Mouse (Mus musculus) c-Kit-negative CD71-positive TER-119-positive erythroid progenitor cells, embryonic 14.5 days (primary cell): ENCODE data around the gene Cacna1i.

Experiments
- DNase-seq: peaks from one replicate; pipeline ENCODE4 v3.0.0-alpha.2; 2013; ENCODE audit warnings: low read depth, low spot score

Gene Cacna1i

GRCm38 (mm10) chr15:80401387-80401898, 114.4 kb downstream of the Cacna1i start:
- no peak for DNase-seq

DNA sequence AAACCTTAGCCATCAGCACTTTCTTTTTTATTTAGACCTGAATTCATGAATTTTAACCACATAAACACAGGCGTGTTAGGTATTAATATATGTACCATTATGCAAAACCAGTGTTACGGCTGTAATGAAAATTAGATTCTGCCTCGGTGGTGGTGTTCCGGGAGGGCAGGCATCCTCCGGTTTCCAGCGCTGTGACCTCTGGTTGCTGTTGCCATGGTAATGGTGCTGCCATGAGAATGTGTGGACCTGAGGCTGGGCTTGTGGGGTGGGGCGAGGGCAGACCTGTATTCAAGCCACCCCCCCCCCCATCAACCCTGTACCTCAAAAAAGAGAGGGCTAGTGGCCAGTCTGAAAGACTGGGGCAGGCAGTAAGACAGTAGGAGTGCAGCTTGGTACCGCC, 114.9 kb downstream of the Cacna1i start:
- no peak for DNase-seq

DNA sequence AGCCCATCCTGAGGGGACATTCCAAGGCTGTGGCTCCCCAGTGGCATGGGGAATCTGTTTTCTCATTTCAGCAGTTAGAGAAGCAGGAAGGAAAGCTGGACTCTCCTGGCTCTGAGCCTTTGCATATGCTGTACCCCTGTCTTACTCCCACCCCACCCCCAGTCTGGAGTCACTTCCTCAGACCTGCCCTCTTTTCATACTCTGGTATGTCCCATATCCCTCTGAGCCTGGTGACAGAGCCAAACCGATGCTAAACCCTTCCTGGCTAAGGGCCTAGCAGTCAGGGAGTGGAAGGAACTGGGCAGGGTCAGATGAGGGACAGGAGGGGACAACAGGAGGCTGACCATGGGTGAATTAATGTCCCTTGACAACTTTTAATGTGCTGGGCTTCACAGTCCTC, 120.8 kb downstream of the Cacna1i start:
- DNase-seq, result no peak

DNA sequence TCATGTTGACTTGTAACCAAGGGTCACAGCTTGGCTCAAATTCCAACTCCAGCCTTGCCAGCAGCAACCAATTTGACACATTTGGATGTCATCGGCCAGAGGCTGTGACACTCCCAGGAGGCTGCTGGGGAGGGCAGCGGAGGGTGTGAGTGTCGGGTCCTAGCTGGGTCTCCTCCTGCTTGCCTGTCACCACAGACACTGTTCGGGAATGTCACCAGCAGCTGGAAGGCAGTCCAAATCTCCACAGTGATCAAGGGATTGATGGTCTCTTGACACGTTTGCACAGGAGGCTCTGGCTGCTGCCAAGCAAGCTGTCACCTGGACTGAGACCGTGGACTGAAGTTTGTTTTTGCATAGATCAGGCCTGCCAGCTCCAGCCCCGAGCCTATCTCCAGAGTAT, 123.6 kb downstream of the Cacna1i start:
- no peak for DNase-seq

- no peak for DNase-seq
These were observed 126.0 kb downstream of the Cacna1i start for GRCm38 (mm10) chr15:80413070-80413469.

- DNase-seq, result no peak
These were observed 127.1 kb downstream of the Cacna1i start for GRCm38 (mm10) chr15:80413988-80414721.

DNA sequence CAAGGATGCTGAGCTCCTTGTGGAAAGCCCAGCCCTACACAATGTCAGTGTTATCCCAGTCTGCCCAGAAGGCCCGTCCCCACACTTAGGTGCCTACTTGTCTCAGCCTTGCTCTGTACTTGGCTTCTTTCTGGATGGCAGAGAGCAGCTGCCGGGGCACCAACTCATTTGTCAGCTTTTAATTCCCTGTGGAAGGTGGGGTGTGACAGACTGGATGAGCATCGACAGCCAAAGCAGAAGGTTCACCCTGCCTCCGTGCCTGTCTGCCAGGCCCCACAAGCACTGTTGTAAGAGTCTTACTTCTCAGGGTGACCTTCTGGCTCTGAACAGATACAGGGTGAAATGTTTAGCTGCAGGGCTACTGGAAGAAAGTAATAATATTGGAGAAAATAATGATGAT, 128.1 kb downstream of the Cacna1i start:
- no peak for DNase-seq

DNA sequence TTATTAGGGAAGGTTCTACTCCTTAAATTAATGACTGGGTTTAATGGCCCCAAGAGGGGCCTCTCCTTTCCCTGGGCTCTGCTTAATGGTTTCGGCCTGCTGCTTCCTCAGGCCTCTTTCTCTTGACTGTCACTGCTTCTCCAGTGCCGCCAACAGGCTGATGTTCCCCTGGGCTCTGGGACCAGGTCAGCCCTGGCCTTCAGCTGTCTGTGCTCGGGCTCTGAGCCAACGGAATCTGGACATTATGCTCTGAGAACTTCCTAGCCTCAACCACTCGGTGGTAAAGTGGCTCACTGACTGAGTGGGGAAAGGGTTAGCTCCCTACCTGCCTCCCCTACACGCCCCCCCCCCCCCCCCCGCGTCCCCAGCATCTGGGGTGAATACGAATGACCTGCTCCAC, 130.0 kb downstream of the Cacna1i start:
- no peak for DNase-seq

- no peak for DNase-seq
These were observed 131.1 kb downstream of the Cacna1i start for GRCm38 (mm10) chr15:80418146-80418545.

GRCm38 (mm10) chr15:80430324-80430723, 143.3 kb downstream of the Cacna1i start:
- DNase-seq, result no peak

DNA sequence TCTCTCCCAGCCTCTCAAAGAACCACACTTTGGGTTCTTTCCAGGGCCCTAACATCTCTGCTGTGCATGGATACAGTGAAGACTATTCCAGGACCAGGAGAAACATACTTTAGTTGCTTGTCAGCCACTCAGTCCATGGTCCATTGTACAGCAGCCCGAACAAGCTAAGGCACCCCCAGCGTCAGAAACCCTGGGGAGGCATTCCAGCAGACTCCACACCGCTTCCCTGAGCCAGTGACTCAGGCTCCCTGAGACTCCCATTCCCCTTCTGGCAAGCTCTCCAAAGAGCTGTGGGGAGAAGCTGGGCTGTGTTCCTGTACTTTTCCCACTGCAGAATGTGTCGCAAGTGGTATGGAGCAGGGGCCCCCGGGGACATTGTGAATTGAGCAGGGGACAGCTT, 149.9 kb downstream of the Cacna1i start:
- DNase-seq, result no peak

GRCm38 (mm10) chr15:80437996-80438395, 151.0 kb downstream of the Cacna1i start:
- DNase-seq, result no peak

DNA sequence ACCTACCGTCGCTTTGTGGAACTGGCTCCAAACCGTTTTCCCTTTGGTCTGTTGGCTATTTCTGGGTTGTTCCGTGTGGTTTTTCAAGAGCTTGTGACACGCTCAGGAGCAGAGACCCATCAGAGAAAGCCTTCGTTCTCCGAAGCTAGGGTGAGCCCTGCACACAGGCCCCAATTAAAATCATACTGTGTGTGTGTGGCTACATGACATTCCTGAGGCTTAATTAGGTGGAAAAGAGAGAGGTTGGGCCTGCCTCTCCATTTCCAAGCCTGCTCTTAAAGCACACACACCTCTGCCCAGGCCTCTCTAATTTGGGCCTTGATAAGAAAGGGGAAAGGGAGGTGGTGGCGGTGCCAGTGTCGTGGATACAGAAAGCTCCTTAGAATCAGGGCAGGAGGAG, 151.4 kb downstream of the Cacna1i start:
- no peak for DNase-seq

DNA sequence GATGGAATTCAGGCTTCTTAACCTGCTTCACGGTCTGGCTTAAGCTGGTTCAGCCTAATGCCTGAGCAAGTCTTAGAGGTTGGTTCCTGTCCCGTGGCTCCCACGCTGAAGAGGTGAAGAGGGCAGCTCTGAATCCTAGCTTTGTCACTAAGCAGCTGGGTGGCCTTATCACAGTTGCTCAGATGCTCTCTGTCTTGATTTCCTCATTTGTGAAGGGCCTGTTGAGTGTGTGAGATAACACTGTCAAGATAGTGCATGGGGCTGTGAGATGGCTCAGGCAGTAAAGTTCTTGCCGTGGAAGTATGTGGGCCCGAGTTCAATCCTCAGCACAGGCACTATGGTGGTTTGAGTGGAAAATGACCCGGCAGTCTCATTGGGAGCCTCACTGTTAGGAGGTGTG, 153.2 kb downstream of the Cacna1i start:
- DNase-seq, result no peak

- DNase-seq, result no peak
These were observed 159.1 kb downstream of the Cacna1i start for GRCm38 (mm10) chr15:80445956-80446687.
